Mouse (Mus musculus): ENCODE data around the gene Abl1.

GRCm38 (mm10) chr2:31750133-31750532 is 62.0 kb downstream of the Abl1 start:
- TF ChIP-seq USF2 (conservative IDR thresholded peaks at IDR 0.05; ENCODE audit: low read depth, low read length) (no peak), ZC3H11A (IDR thresholded peaks at IDR 0.05; ENCODE audit: low read depth, low read length) (no peak), TCF12 (IDR thresholded peaks at IDR 0.05; ENCODE audit: low read depth, low read length) (no peak), UBTF (IDR thresholded peaks at IDR 0.05; ENCODE audit: low read depth, low read length) (no peak), MAX (IDR thresholded peaks at IDR 0.05; ENCODE audit: low read length) (no peak), ZKSCAN1 (IDR thresholded peaks at IDR 0.05; ENCODE audit: borderline replicate concordance, low read depth, low read length) (no peak), CTCF (conservative IDR thresholded peaks at IDR 0.05 in 1 of 2, IDR thresholded peaks at IDR 0.05 in 1 of 2; ENCODE audit: low read depth in 2 of 2, low read length in 2 of 2) (no peak), JUND (conservative IDR thresholded peaks at IDR 0.05; ENCODE audit: low read depth, low read length) (no peak), EP300 (IDR thresholded peaks at IDR 0.05; ENCODE audit: low read length) (no peak), ZNF384 (IDR thresholded peaks at IDR 0.05; ENCODE audit: low read depth, low read length) (no peak)

Measured in CH12.LX (cell line).